Mouse (Mus musculus): ENCODE measurements around the gene Npr2. TPM values are rescaled to one million over a fixed set of nuclear protein-coding genes. Genes with fewer than 3 reads are reported as not detected.
"Not testable (repeated sequence)": the region's sequence is repeated elsewhere in the genome, so short reads cannot be mapped to it uniquely, and the experiment has no call there.

Npr2 gene
- polyA plus RNA-seq (2016; fragmentation: Nextera tagmentation; extraction: Ambion mirVana), result 11.0 and 11.2 TPM in 2 replicates

DNA sequence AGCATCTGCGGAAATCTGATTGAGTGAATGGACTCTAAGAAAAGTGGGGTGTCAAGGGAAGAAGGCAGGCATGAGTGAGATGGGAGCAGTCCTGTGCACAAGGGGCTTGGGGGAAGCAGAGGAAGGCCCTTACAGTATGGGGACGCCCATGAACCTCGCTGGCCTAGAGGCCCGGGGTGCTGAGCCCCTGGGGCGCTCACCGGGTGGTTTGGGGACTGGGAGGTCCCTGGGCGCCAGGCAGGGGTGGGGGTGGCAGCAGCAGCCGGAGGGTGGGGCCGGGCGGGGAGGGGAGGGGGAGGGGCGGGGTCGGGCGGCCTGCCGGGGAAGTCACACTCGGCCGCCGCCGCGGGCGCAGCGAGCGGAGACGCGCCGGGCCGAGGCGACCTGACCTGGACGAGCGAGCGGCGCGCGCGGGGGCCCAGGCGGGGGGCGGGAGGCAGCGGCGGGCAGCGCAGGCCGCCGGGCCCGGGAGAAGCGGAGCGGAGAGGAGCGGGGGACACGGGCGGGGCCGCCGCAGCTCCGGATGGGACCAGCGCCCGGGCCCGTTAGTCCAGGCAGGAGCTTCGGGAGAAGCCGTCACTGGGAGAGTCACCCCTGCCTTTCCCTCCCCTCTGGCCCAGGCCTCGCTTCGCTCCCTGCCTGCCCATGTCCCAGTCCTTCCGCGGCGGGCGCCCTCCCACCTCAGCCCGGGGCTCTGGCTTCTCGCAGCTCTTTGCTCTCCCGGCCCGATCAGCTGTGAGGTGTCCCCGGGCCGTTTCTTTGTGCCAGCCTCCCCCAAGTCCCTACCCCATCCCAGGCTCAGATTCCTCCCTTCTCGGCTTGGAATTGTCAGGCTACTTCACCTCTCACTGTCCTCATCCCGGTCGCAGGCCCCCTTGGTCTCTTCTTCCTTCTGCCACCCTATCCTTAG lies at the start of gene Npr2:
Gene Npr2, plus strand, starts transcription at position 890 of the 910 bp plus-strand sequence.
- Histone ChIP-seq H3K9ac (peak within 1 kb of the TSS; percentile 89), H3K4me2 (peak within 1 kb of the TSS; percentile 93), H3K36me3 (no peaks in the 10 kb centered on the region), H3K4me3 (peak within 1 kb of the TSS; percentile 67), H3K9me3 (replicated peaks) (peaks cover 5% of the 10 kb centered on the region), H3K27ac (ENCODE audit: poor library complexity, severe bottlenecking) (peak within 1 kb of the TSS; percentile 55; the same call in 1 of the 2 replicates), H3K27me3 (replicated peaks) (peaks cover 10% of the 10 kb centered on the region), H3K4me1 (replicated peaks) (peaks cover 38% of the 10 kb centered on the region)
- peak; percentile 66 for ATAC-seq (ENCODE audit: insufficient number of reproducible peaks, low FRiP score)
- WGBS, result 1% methylated on average over 61 of the region's 70 CpGs

DNA sequence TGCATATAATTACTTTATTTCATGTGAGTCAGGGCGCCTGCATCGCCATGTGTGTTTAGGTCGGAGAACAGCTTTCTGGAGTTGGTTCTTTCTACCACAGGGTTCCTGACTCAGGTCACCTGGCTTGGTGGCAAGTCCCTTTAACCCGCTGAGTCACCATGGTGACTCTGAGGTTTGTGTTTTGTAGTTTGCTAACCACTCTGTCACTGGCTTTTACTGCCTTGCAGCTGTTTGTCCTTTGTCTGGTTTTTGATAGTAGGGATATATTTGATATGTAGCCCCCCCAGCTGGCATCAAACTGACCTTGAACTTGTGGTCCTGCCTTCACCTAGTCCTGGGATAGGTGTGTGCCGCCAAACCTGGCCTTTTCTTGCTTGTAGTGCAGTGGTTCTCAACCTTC lies 49.5 kb upstream of the Npr2 start:
- Histone ChIP-seq H3K27ac (ENCODE audit: poor library complexity, severe bottlenecking) (no peak overlapping the region), H3K36me3 (peaks cover 41% of the 10 kb centered on the region)
- WGBS, result 91% methylated on average over 5 of the region's 5 CpGs

DNA sequence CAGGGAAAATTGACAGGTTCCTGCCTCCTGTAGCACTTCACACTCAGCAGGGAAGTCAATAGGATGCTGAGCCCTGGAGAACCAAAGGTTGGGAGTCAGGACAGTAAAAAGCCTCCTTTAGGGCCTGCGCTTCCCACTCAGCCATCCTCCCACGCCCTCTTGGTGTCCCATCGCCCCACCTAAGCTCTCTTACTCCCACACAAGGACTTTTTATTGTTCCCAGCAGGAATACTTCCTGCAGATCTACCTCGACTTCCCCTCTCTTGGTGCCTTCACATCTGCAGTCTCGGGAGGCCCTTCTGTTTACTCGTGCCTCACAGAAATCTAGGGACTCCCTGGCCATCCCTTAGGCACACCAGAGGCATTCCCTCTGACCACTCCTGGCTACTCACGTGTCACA lies 48.3 kb upstream of the Npr2 start:
- no peaks in the 10 kb centered on the region for H3K27me3 ChIP-seq (replicated peaks)
- no peaks in the 10 kb centered on the region for H3K9me3 ChIP-seq (replicated peaks)
- no peak overlapping the region for H3K9ac ChIP-seq
- no peak for ATAC-seq (ENCODE audit: insufficient number of reproducible peaks, low FRiP score)
- WGBS, result 62% methylated on average over 7 of the region's 7 CpGs
- peaks cover 36% of the 10 kb centered on the region for H3K4me1 ChIP-seq (replicated peaks)
- no peak overlapping the region for H3K4me3 ChIP-seq
- no peak overlapping the region for H3K27ac ChIP-seq (ENCODE audit: poor library complexity, severe bottlenecking)
- peaks cover 41% of the 10 kb centered on the region for H3K36me3 ChIP-seq
- no peak overlapping the region for H3K4me2 ChIP-seq

More for the DNA sequence above, 49.5 kb upstream of the Npr2 start:
- ATAC-seq (ENCODE audit: insufficient number of reproducible peaks, low FRiP score), result no peak
- Histone ChIP-seq H3K9me3 (replicated peaks) (no peaks in the 10 kb centered on the region), H3K27me3 (replicated peaks) (no peaks in the 10 kb centered on the region), H3K9ac (no peak overlapping the region), H3K4me3 (no peak overlapping the region), H3K4me1 (replicated peaks) (peaks cover 38% of the 10 kb centered on the region), H3K4me2 (no peak overlapping the region)

DNA sequence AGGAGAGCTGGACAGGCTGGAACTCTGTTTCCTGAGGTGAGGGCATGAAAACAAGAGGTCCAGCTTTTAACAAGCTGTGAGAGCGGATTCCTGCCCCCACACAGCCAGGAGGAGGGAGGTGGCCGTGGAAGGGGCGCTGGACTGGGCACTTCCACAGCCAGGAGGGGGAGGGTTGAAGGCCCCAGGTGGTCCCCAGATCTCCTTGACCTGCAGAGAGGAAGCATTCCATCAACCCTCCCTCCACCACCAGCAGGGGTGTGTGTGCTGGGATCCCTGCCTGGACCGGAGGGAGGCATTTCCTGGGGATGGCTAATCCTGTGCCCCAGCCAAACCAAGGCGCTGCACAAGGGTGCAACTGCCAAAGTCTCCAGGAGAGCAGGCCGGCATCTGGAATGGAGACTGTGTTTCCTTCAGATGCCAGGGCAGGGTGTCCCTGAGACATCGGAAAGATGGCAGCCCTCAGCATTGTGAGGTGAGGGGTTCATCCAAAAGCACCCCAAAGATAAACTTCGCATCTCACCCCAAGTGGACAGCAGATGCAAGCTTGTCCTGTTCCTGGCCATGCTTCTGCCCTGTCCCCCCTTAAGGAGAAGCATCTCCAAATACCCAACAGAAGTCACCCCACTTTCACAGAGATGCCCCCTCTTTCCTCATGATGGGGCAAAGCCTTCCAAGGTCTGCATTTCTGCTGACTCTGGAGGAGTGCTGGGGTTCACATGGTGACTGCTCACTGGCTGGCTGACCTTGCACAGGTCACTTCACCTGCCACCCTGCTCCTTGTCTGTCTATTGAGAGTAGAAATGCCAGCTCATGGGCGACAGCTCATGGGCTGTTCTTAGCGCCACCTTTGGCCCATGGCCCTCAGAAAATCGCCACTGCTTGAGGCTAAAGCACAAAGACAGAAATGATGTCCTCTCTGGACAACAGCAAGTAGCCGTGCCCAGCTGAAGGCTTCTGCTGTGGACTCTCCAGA lies 47.0 kb upstream of the Npr2 start, which contains the start of gene Msmp:
Gene Msmp, minus strand, starts transcription at position 51 of the 973 bp plus-strand sequence.
- ATAC-seq (ENCODE audit: insufficient number of reproducible peaks, low FRiP score), result no peak
- Histone ChIP-seq H3K4me1 (replicated peaks) (peaks cover 33% of the 10 kb centered on the region), H3K4me2 (no peak within 1 kb of the TSS), H3K9me3 (replicated peaks) (no peaks in the 10 kb centered on the region), H3K27ac (ENCODE audit: poor library complexity, severe bottlenecking) (no peak within 1 kb of the TSS), H3K9ac (no peak within 1 kb of the TSS), H3K27me3 (replicated peaks) (no peaks in the 10 kb centered on the region), H3K4me3 (no peak within 1 kb of the TSS), H3K36me3 (peaks cover 41% of the 10 kb centered on the region)
- WGBS, result 55% methylated on average over 12 of the region's 12 CpGs

DNA sequence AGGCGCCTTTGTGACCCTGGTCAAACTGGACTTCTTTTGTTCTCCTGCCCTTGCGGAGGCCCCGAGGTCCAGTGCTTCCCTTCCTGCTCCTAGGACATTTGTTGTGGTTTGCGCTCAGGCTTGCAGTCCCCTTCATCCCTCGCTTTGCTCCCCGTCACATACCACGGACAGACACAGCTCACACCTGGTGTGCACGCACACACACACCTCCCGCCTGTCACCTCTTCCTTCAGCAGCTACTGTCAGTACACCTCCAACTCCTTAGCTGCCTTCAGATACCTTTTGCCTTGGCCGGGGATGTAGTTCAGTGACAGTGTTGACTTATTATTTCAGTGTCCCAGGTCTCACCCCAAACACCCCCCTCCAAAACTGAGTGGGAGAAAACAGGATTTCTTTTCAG lies 46.1 kb upstream of the Npr2 start:
- no peaks in the 10 kb centered on the region for H3K9me3 ChIP-seq (replicated peaks)
- H3K27me3 ChIP-seq (replicated peaks), result no peaks in the 10 kb centered on the region
- H3K36me3 ChIP-seq, result peaks cover 35% of the 10 kb centered on the region
- peaks cover 30% of the 10 kb centered on the region for H3K4me1 ChIP-seq (replicated peaks)
- no peak overlapping the region for H3K27ac ChIP-seq (ENCODE audit: poor library complexity, severe bottlenecking)
- WGBS, result 48% methylated on average over 10 of the region's 10 CpGs
- no peak overlapping the region for H3K4me3 ChIP-seq
- ATAC-seq (ENCODE audit: insufficient number of reproducible peaks, low FRiP score), result no peak
- no peak overlapping the region for H3K9ac ChIP-seq
- H3K4me2 ChIP-seq, result no peak overlapping the region

DNA sequence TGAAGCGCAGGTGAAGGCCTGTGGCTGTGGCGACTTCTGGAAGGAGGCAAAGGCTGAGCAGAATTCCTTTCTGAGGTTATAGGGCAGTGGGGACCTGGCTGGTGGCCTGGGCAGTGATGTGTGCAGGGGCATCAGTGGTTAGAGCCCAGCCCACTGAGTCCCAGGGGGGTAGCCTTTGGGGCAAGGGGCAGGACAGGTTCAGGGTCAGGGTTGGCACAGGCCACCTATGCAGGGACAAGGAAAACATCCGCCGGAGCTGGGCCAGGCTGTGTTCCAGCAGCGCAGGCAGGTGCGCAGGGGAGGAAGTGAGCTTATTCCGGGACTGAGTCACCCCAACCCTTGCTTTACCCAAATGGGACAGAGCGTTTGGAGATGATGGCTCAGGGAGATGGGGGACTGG lies 45.3 kb upstream of the Npr2 start:
- no peak for ATAC-seq (ENCODE audit: insufficient number of reproducible peaks, low FRiP score)
- Histone ChIP-seq H3K9ac (no peak overlapping the region), H3K27ac (ENCODE audit: poor library complexity, severe bottlenecking) (no peak overlapping the region), H3K4me2 (no peak overlapping the region), H3K36me3 (peaks cover 27% of the 10 kb centered on the region), H3K27me3 (replicated peaks) (no peaks in the 10 kb centered on the region), H3K9me3 (replicated peaks) (no peaks in the 10 kb centered on the region), H3K4me3 (no peak overlapping the region), H3K4me1 (replicated peaks) (peaks cover 30% of the 10 kb centered on the region)
- 60% methylated on average over 8 of the region's 8 CpGs for WGBS

DNA sequence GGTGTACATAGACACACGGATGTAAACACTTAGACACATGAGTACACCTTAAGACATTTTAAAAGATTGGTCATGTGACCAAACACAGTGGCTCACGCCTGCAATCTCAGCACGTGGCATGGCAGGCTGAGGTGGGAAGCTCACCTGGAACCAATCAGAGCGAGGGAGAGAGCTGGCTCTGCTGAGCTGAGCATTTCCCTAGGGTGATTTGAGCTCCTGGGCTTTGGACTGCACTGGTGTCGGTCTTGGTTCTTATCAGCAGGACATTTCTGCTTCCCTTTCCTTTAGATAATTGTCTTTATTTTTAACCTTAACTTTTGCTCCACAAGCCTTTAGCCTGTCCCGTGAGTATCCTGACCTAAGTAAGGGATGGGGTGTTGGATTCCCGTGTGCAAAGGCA lies 44.1 kb upstream of the Npr2 start:
- no peaks in the 10 kb centered on the region for H3K27me3 ChIP-seq (replicated peaks)
- H3K4me3 ChIP-seq, result no peak overlapping the region
- ATAC-seq (ENCODE audit: insufficient number of reproducible peaks, low FRiP score), result peak; percentile 31
- H3K36me3 ChIP-seq, result peaks cover 15% of the 10 kb centered on the region
- H3K9me3 ChIP-seq (replicated peaks), result no peaks in the 10 kb centered on the region
- no peak overlapping the region for H3K4me2 ChIP-seq
- H3K4me1 ChIP-seq (replicated peaks), result peaks cover 30% of the 10 kb centered on the region
- no peak overlapping the region for H3K27ac ChIP-seq (ENCODE audit: poor library complexity, severe bottlenecking)
- H3K9ac ChIP-seq, result no peak overlapping the region
- 24% methylated on average over 7 of the region's 7 CpGs for WGBS

DNA sequence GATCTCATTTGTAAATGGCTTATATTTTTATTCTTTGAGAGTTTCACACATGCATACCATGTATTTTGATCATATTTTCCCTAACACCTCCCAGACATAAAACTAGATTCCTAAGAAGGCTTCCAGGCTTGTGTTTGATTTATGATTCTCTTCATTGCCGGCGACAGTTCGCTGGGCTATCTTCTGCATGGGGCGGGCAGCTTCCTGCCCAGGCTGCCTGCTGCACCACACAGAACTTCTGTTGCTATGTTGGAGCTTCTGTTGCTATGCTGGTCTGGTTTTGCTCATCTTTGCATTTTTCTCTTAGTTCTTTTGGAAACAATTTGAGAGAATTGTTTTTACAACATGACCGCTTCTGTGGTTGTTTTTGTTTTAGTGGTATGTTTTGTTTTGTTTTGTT lies 40.2 kb upstream of the Npr2 start:
- Histone ChIP-seq H3K36me3 (no peaks in the 10 kb centered on the region), H3K4me1 (replicated peaks) (peaks cover 10% of the 10 kb centered on the region; the same call in 1 of the 2 replicates), H3K27me3 (replicated peaks) (no peaks in the 10 kb centered on the region), H3K9ac (no peak overlapping the region), H3K27ac (ENCODE audit: poor library complexity, severe bottlenecking) (no peak overlapping the region), H3K4me2 (no peak overlapping the region), H3K9me3 (replicated peaks) (no peaks in the 10 kb centered on the region), H3K4me3 (no peak overlapping the region)
- 51% methylated on average over 5 of the region's 5 CpGs for WGBS
- ATAC-seq (ENCODE audit: insufficient number of reproducible peaks, low FRiP score), result no peak

DNA sequence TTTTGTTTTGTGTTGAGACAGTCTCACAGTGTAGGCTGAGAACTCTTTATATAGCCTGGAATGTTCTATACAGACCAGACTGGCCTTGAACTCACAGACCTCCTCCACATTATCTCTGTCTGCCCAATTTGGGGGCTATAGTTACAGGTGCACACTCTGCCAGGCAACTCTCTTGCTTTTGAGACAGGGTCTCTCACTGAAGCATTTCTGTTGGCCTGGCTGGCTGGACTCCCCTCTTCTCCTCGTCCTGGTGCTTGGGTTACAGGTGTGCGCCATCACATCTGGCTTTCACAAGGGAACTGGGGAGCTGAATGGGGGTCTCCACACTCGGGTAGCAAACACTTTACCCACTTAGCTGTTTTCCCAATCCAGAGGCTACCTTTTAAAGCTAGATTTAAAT lies 39.8 kb upstream of the Npr2 start:
- ATAC-seq (ENCODE audit: insufficient number of reproducible peaks, low FRiP score), result no peak
- Histone ChIP-seq H3K9ac (no peak overlapping the region), H3K9me3 (replicated peaks) (no peaks in the 10 kb centered on the region), H3K36me3 (no peaks in the 10 kb centered on the region), H3K27me3 (replicated peaks) (no peaks in the 10 kb centered on the region), H3K4me2 (no peak overlapping the region), H3K27ac (ENCODE audit: poor library complexity, severe bottlenecking) (no peak overlapping the region), H3K4me3 (no peak overlapping the region), H3K4me1 (replicated peaks) (peaks cover 10% of the 10 kb centered on the region; the same call in 1 of the 2 replicates)
- WGBS, result 69% methylated on average over 3 of the region's 3 CpGs

DNA sequence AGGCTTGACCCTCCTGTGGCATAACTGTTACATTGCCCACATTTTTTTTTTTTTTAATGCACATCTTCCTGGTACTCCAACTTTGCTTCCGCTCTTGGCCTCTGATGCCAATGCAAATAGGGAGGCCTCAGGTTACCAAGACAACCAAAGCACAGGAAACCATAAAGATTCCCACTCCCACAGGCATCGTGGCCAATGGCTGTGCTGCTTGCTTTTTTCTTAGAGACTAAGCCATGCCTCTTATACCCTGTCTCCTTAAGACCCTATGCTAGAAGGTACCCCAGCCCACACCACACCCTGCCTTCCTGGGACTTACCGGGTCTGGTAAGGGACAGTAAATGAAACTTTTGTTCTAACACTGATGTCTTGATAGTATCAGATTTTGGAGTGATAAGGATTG lies 38.3 kb upstream of the Npr2 start:
- 59% methylated on average over 3 of the region's 3 CpGs for WGBS
- Histone ChIP-seq H3K4me2 (no peak overlapping the region), H3K9me3 (replicated peaks) (no peaks in the 10 kb centered on the region), H3K9ac (no peak overlapping the region), H3K27me3 (replicated peaks) (no peaks in the 10 kb centered on the region), H3K4me1 (replicated peaks) (peaks cover 2% of the 10 kb centered on the region; the same call in 1 of the 2 replicates), H3K4me3 (no peak overlapping the region), H3K27ac (ENCODE audit: poor library complexity, severe bottlenecking) (no peak overlapping the region), H3K36me3 (no peaks in the 10 kb centered on the region)
- ATAC-seq (ENCODE audit: insufficient number of reproducible peaks, low FRiP score), result no peak

DNA sequence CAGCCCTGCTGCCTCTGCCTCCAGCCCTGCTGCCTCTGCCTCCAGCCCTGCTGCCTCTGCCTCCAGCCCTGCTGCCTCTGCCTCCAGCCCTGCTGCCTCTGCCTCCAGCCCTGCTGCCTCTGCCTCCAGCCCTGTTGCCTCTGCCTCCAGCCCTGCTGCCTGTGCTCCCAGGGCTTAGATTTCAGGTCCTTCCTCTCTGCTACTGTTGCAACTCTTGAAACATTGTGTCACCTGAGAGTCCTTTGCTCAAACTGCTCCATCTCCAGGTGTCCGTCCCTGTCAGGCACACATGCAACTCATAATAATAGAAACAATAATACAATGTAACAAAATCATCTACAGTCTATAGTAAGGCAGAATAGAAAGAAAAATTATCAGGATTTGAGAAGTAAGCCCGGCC lies 35.1 kb upstream of the Npr2 start:
- not testable (repeated sequence) for H3K9ac ChIP-seq; H3K9me3 ChIP-seq (replicated peaks); ATAC-seq (ENCODE audit: insufficient number of reproducible peaks, low FRiP score); H3K4me1 ChIP-seq (replicated peaks); H3K27me3 ChIP-seq (replicated peaks); H3K36me3 ChIP-seq; H3K27ac ChIP-seq (ENCODE audit: poor library complexity, severe bottlenecking); H3K4me3 ChIP-seq; H3K4me2 ChIP-seq
- 76% methylated on average over 2 of the region's 2 CpGs for WGBS
